Mouse (Mus musculus) myocyte (in vitro differentiated cells): ENCODE measurements around the gene Galnt18. TPM values are rescaled to one million over a fixed set of nuclear protein-coding genes. Genes with fewer than 3 reads are reported as not detected.

Experiments used
- H3K27me3 ChIP-seq: one replicate; pipeline ENCODE4 v1.6.1; 2011; ENCODE audit not compliant: control insufficient read depth, insufficient read depth, insufficient read length
- H3K36me3 ChIP-seq: one replicate; pipeline ENCODE4 v1.6.1; 2011; ENCODE audit not compliant: control insufficient read depth, insufficient read depth
- H3K4me2 ChIP-seq: one replicate; pipeline ENCODE4 v1.6.1; 2011; ENCODE audit warnings: low read depth, control low read depth
- H3K4me3 ChIP-seq: one replicate; pipeline ENCODE4 v1.5.1; 2011; ENCODE audit warnings: mild to moderate bottlenecking, control low read depth, moderate library complexity
- H3K79me2 ChIP-seq: one replicate; pipeline ENCODE4 v1.6.1; 2011; ENCODE audit not compliant: control insufficient read depth, insufficient read depth
- H3ac ChIP-seq: one replicate; pipeline ENCODE4 v1.6.1; 2011; ENCODE audit not compliant: control insufficient read depth, insufficient read length
- CEBPB ChIP-seq: IDR thresholded peaks from 2 replicates; pipeline ENCODE4 v1.6.1; 2011; ENCODE audit warnings: mild to moderate bottlenecking, moderate library complexity; ENCODE audit not compliant: poor library complexity, insufficient read depth, severe bottlenecking
- E2F4 ChIP-seq: IDR thresholded peaks from one replicate; pipeline ENCODE4 v1.6.1; 2011; ENCODE audit warnings: mild to moderate bottlenecking, control low read depth, moderate library complexity; ENCODE audit not compliant: insufficient read depth
- MAX ChIP-seq: IDR thresholded peaks from one replicate; pipeline ENCODE4 v1.6.1; 2011; ENCODE audit warnings: low read depth, mild to moderate bottlenecking, control low read depth
- MYOD1 ChIP-seq, 3 experiments: IDR thresholded peaks; one replicate each; pipeline ENCODE4 v1.6.1; 2011; ENCODE audit warnings: control low read depth in 2 of 3, low read depth in 2 of 3, mild to moderate bottlenecking in 2 of 3, moderate library complexity in 1 of 3; ENCODE audit not compliant: insufficient read length in 2 of 3, control insufficient read depth in 1 of 3
- MYOG ChIP-seq, 3 experiments: IDR thresholded peaks; one replicate each; pipeline ENCODE4 v1.6.1; 2011; ENCODE audit warnings: control low read depth in 2 of 3, low read depth in 2 of 3, mild to moderate bottlenecking in 2 of 3; ENCODE audit not compliant: insufficient read length in 2 of 3, control insufficient read depth in 1 of 3, insufficient read depth in 1 of 3
- POLR2A ChIP-seq: IDR thresholded peaks from one replicate; pipeline ENCODE4 v1.6.1; 2011; ENCODE audit warnings: low read depth, mild to moderate bottlenecking, control low read depth, moderate library complexity; ENCODE audit not compliant: insufficient read length
- POLR2AphosphoS2 ChIP-seq: IDR thresholded peaks from one replicate; pipeline ENCODE4 v1.6.1; 2011; ENCODE audit warnings: low read depth, control low read depth; ENCODE audit not compliant: insufficient read length
- REST ChIP-seq: IDR thresholded peaks from one replicate; pipeline ENCODE4 v1.6.1; 2011; ENCODE audit warnings: mild to moderate bottlenecking, control low read depth, moderate library complexity; ENCODE audit not compliant: insufficient read depth, insufficient read length
- SRF ChIP-seq: IDR thresholded peaks from one replicate; pipeline ENCODE4 v1.6.1; 2011; ENCODE audit warnings: low read depth; ENCODE audit not compliant: control insufficient read depth, insufficient read length
- TCF12 ChIP-seq: IDR thresholded peaks from one replicate; pipeline ENCODE4 v1.6.1; 2011; ENCODE audit warnings: mild to moderate bottlenecking, control low read depth; ENCODE audit not compliant: poor library complexity, insufficient read depth, severe bottlenecking
- TCF3 ChIP-seq: IDR thresholded peaks from one replicate; pipeline ENCODE4 v1.6.1; 2011; ENCODE audit warnings: low read depth, control low read depth; ENCODE audit not compliant: insufficient read length
- USF1 ChIP-seq: IDR thresholded peaks from one replicate; pipeline ENCODE4 v1.6.1; 2011; ENCODE audit warnings: low read depth, mild to moderate bottlenecking, control low read depth, moderate library complexity
- polyA plus RNA-seq: library from polyadenylated mRNA; unstranded; fragments of >200 nt; fragmentation: generic; extraction: Trizol; gene quantifications from one replicate; pipeline ENCODE4 v1.2.1, GENCODE M21; 2012; ENCODE audit warnings: missing spikeins

The Galnt18 gene
- polyA plus RNA-seq, 1 experiment = 16.4 TPM

DNA sequence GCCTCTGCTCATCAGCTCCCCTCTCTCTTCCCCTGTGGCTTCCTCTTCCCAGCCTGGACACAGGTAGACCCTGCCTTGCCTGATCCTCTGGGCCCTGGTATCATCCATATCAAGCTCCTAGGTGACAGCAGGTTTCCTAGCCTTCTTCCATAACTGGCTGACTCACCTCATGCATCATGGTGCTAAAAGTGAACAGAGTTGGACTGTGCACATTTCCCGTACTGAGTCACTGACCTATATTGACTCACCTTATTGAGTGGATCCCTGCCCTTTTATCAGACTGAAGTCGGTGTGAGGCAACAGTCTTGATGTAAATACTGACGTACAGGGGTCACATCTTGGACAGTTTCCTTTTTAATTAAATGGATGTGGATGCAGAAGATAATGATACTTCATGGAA is 313.7 kb downstream of the Galnt18 start:
- H3ac ChIP-seq = no peak overlapping the region
- H3K79me2 ChIP-seq = no peaks in the 10 kb centered on the region
- no peak for TF ChIP-seq E2F4
- no peak for TF ChIP-seq MYOG (IDR thresholded peaks at IDR 0.05; ENCODE audit: control insufficient read depth in 1 of 3, insufficient read depth in 1 of 3, insufficient read length in 2 of 3, low read depth in 2 of 3)
- no peak for TF ChIP-seq CEBPB
- no peak for TF ChIP-seq POLR2AphosphoS2
- no peak for TF ChIP-seq POLR2A
- no peak for TF ChIP-seq TCF3
- no peak for TF ChIP-seq USF1
- H3K4me3 ChIP-seq = no peak overlapping the region
- H3K36me3 ChIP-seq = no peaks in the 10 kb centered on the region
- H3K27me3 ChIP-seq = no peaks in the 10 kb centered on the region
- no peak overlapping the region for H3K4me2 ChIP-seq

DNA sequence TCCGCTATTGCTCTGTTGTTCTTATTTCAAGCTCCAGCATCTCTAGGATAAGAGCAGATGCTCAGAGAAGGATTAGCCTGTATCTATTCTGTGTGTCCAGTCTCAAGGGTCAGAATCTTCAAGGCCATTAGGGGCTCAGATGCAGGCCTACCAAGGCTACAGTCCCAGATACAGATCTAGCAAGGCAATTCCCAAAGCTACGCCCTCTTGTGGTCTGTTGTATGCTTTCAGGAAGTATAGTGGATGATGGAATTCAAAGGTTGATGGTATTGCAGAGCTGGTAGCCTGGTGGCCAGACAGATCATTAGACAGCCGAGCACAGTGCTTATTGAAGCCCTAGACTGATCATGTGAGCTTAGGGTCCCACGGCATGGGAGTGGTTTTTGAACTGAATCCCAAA is 320.1 kb downstream of the Galnt18 start:
- H3K79me2 ChIP-seq = no peaks in the 10 kb centered on the region
- no peak overlapping the region for H3K4me3 ChIP-seq
- TF ChIP-seq REST = no peak
- TF ChIP-seq MYOG (IDR thresholded peaks at IDR 0.05; ENCODE audit: control insufficient read depth in 1 of 3, insufficient read depth in 1 of 3, insufficient read length in 2 of 3, low read depth in 2 of 3) = no peak
- TF ChIP-seq TCF12 = no peak
- no peak for TF ChIP-seq POLR2AphosphoS2
- no peak overlapping the region for H3ac ChIP-seq
- no peaks in the 10 kb centered on the region for H3K27me3 ChIP-seq
- H3K36me3 ChIP-seq = no peaks in the 10 kb centered on the region
- H3K4me2 ChIP-seq = no peak overlapping the region

DNA sequence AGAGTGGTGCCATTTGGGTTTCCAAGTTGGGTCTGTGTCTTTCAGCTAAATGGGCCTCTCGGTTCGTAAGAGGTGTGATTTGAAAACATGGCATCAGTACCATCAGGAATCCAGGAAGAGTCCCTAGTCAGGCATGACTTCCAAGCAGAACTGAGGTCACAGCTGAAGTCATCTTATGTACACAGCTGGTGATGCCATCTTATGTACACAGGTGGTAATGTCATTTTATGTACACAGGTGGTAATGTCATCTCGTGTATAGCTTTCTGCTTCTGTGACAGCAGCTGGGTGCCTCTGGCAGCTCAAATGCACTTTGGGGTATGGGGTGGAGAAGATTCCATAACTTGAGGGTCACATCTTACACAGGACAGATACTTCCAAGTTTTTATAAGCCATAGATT is 323.8 kb downstream of the Galnt18 start:
- no peak overlapping the region for H3ac ChIP-seq
- H3K36me3 ChIP-seq = no peaks in the 10 kb centered on the region
- no peak overlapping the region for H3K4me3 ChIP-seq
- no peaks in the 10 kb centered on the region for H3K27me3 ChIP-seq
- H3K79me2 ChIP-seq = no peaks in the 10 kb centered on the region
- TF ChIP-seq POLR2A = no peak
- H3K4me2 ChIP-seq = no peak overlapping the region

DNA sequence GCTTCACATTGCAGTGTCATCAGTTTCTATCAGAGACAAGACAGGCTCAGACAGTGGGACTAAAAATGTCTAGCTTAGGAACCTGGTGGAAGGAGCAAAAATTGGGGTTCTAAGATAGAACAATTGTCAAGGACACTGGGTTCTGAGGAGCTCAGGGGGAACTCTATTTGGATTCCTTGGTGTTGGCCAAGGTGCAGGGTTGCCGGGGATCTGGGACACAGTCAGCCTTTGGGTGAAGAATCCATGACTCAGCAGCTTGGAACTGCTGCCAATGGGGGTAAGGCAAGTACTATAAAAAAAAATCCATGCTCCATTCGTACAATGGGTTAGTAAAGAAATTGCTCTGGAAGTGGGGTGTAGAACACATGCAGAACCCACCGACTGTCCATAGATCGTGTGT is 324.2 kb downstream of the Galnt18 start:
- Histone ChIP-seq H3K4me2 (no peak overlapping the region), H3K27me3 (no peaks in the 10 kb centered on the region), H3K4me3 (no peak overlapping the region), H3K36me3 (no peaks in the 10 kb centered on the region), H3K79me2 (no peaks in the 10 kb centered on the region), H3ac (no peak overlapping the region)
- TF ChIP-seq E2F4 (no peak), MAX (no peak), MYOG (IDR thresholded peaks at IDR 0.05; ENCODE audit: control insufficient read depth in 1 of 3, insufficient read depth in 1 of 3, insufficient read length in 2 of 3, low read depth in 2 of 3) (no peak), REST (no peak), CEBPB (no peak), POLR2A (no peak), TCF3 (no peak), SRF (no peak), MYOD1 (IDR thresholded peaks at IDR 0.05; ENCODE audit: control insufficient read depth in 1 of 3, insufficient read length in 2 of 3, low read depth in 2 of 3) (no peak), USF1 (no peak), POLR2AphosphoS2 (no peak)

DNA sequence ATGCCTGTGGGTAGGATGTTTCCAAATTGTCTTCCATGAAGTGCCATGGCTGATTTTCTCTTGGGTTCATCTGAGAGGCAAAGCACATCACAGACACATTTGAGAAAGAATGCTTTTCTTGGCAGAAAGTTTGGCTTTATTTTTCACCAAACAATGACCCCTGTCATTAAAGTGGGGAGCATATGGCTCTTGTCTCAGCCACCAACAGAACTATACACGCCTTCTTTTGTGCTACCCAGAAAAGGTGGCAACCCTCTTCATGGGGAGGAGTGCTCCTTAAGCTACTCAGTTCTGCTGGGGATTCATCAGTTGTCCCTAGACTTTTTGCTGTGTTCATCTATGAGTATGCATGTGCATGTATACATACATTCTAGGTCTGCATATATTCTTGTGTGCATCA is 327.8 kb downstream of the Galnt18 start:
- no peaks in the 10 kb centered on the region for H3K27me3 ChIP-seq
- H3K79me2 ChIP-seq = no peaks in the 10 kb centered on the region
- TF ChIP-seq MYOG (IDR thresholded peaks at IDR 0.05; ENCODE audit: control insufficient read depth in 1 of 3, insufficient read depth in 1 of 3, insufficient read length in 2 of 3, low read depth in 2 of 3) (no peak), USF1 (no peak), MYOD1 (IDR thresholded peaks at IDR 0.05; ENCODE audit: control insufficient read depth in 1 of 3, insufficient read length in 2 of 3, low read depth in 2 of 3) (no peak), TCF3 (no peak), E2F4 (no peak), REST (no peak), CEBPB (no peak), POLR2AphosphoS2 (no peak), SRF (no peak), POLR2A (no peak), TCF12 (no peak), MAX (no peak)
- H3K36me3 ChIP-seq = no peaks in the 10 kb centered on the region
- H3K4me2 ChIP-seq = no peak overlapping the region
- H3K4me3 ChIP-seq = no peak overlapping the region
- no peak overlapping the region for H3ac ChIP-seq
